Mouse (Mus musculus) ovary, postnatal 36 days (tissue): ENCODE data around the gene Bglap.
"Not testable (repeated sequence)": the region's sequence is repeated elsewhere in the genome, so short reads cannot be mapped to it uniquely, and the experiment has no call there.

ENCODE experiments used
- DNase-seq: peaks from one replicate; pipeline ENCODE4 v3.0.0; 2022; ENCODE audit warnings: low spot score, mixed read lengths

The Bglap gene

GRCm38 (mm10) chr3:88393776-88394375 lies 9.6 kb upstream of the Bglap start:
- no peak for DNase-seq

DNA sequence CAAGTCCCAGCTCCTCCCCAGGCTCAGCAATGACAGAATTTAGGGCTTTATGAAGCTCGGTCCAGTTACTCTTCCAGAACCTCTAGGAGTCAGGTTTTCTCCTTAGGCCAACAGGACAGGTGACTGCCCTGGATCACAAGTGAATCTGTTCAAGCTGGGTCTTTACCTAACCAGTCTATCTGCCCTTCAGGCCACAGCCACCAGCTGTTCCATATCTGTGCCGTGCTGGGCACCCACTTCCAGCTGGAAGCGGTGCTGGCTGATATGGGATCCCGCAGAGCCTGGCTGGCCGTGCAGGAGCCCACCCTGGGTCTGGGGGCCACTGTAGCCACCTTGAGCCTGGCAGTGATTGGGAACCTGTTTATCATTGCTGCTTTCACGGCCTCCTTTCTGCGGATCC lies 1.9 kb downstream of the Bglap start:
- not testable (repeated sequence) for DNase-seq

GRCm38 (mm10) chr3:88381389-88382315 lies 2.6 kb downstream of the Bglap start:
- not testable (repeated sequence) for DNase-seq

GRCm38 (mm10) chr3:88378599-88378998 lies 5.7 kb downstream of the Bglap start, which contains the start of gene Bglap2:
TSS of gene Bglap2 (minus strand) at chr3:88378699.
- peak; percentile 2 for DNase-seq

DNA sequence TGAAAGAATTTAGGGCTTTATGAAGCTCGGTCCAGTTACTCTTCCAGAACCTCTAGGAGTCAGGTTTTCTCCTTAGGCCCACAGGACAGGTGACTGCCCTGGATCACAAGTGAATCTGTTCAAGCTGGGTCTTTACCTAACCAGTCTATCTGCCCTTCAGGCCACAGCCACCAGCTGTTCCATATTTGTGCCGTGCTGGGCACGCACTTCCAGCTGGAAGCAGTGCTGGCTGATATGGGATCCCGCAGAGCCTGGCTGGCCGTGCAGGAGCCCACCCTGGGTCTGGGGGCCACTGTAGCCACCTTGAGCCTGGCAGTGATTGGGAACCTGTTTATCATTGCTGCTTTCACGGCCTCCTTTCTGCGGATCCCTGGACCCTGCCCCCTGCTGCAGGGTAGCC lies 7.6 kb downstream of the Bglap start:
- peak; percentile 1 for DNase-seq

DNA sequence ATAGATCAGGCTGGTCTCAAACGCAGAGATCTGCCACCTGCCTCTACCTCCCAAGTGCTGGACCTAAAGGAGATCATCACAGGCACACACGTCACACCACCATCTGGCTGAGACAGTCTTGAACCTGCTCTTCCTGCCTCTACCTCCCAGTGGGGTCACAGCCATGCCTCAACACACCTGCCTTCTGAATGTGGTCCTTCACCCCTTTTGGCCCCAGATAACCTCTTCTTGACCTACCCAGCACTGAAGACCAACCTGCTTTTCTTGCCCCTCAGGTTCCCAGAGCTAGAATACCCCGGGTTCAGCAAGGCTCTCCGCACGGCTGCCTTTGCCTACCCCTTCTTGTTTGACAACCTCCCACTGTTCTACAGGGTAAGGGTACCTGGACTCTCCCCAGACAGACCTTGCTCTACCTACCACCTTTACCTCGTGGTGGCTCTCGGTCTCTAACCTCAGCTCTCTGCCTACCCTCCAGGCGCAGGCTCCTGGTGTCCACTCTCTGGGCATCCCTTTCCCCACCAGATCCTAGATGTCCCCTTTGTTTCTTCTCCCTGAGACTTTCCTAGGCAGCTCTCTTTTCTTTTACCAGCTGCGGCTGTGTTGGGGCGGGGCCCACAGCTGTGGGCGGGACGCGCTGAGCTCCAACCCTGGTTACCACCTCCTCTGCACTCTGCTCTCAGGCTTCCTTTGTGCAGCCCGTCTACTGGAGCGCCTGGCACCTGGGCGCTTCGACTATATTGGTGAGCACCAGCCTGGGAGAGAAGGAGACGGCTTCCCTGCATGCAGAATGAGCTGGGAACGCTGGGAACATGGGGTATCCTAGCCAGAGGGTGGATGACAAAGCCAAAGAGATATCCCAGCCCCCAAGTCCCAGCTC lies 8.3 kb downstream of the Bglap start:
- DNase-seq = peak; percentile 24

DNA sequence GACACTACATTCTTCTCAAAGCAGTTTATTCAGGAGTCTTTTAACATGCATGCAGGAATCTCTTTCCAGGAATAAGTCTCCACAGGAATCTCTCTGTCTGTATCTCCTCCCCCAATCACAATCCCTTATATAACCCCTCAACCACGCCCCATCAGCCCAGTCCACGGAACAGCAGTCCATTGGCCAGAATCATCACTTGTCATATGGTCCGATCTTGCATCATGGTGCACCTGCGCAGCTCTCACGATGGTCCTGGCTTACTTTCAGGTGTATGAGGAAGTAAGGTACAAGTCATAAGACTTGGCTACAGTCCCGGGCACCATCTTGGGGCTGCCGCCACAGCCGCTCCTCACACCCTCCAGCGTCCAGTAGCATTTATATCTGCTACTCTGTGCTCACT lies 11.6 kb downstream of the Bglap start, which contains the start of gene Bglap3:
Bglap3 (minus strand) TSS at position 101 of the 400 bp plus-strand sequence.
- DNase-seq = not testable (repeated sequence)

DNA sequence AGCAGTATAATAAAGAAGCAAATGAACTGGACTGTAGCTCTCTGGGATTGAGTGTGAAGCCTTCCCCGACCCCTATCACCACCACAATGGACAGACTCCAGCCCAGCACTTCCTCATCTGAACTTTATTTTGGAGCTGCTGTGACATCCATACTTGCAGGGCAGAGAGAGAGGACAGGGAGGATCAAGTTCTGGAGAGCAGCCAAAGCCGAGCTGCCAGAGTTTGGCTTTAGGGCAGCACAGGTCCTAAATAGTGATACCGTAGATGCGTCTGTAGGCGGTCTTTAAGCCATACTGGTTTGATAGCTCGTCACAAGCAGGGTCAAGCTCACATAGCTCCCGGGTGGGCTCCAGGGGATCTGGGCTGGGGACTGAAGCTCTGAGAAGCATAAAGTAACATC lies 15.8 kb downstream of the Bglap start:
- peak; percentile 2 for DNase-seq

- DNase-seq = not testable (repeated sequence)
These were observed 16.7 kb downstream of the Bglap start for GRCm38 (mm10) chr3:88367517-88367916.

DNA sequence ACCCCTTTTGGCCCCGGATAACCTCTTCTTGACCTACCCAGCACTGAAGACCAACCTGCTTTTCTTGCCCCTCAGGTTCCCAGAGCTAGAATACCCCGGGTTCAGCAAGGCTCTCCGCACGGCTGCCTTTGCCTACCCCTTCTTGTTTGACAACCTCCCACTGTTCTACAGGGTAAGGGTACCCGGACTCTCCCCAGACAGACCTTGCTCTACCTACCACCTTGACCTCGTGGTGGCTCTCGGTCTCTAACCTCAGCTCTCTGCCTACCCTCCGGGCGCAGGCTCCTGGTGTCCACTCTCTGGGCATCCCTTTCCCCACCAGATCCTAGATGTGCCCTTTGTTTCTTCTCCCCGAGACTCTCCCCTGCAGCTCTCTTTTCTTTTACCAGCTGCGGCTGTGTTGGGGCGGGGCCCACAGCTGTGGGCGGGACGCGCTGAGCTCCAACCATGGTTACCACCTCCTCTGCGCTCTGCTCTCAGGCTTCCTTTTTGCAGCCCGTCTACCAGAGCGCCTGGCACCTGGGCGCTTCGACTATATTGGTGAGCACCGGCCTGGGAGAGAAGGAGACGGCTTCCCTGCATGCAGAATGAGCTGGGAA lies 17.3 kb downstream of the Bglap start:
- peak; percentile 60 for DNase-seq

DNA sequence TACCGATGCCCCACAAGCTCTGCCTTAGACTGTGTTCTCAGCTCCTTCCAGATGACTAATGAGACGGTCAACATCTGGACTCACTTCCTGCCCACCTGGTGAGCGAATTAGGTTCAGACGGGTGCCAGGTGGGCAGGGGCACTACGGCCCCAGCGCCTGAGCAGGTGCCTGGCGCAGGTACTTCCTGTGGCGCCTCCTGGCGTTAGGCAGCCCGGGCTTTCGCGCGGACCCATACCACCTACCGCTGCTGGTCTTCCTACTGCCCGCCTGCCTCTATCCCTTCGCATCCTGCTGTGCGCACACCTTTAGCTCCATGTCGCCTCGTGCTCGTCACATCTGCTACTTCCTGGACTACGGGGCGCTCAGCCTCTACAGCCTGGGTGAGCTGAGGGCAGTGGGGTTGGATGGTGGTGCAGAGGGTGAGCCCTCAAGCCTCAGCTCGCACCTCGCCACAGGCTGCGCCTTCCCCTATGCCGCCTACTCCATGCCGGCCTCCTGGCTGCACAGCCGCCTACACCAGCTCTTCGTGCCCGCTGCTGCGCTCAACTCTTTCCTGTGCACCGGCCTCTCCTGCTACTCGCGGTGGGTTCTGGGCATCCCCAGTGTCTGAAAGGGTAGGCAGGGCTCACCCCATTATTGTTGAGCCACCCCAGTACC lies 18.4 kb downstream of the Bglap start:
- DNase-seq = peak; percentile 5

- peak; percentile 81 for DNase-seq
These were observed 19.9 kb downstream of the Bglap start, which contains the start of gene Paqr6 for GRCm38 (mm10) chr3:88364337-88364736. TSS of gene Paqr6 (plus strand) at chr3:88364584.

DNA sequence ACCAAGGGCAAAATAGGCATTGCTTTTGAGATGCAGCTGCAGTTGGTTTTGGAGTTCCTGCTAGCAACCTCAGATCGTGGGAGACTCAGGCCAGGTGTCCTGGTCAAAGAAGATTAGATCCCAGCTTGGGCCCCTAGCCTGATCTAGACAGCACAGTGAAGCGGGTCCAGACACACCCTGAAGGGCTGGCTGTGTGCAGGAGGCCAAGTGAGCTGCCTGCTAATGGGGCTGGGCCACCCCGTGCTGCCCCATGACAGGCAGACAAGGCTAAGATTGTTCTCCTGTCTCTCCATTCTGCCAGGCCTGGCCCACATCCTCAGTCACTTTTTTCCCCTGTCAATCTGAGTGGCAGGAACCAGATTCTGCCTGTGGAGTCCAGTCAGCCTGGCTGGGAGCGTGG lies 20.6 kb downstream of the Bglap start:
- DNase-seq = no peak

DNA sequence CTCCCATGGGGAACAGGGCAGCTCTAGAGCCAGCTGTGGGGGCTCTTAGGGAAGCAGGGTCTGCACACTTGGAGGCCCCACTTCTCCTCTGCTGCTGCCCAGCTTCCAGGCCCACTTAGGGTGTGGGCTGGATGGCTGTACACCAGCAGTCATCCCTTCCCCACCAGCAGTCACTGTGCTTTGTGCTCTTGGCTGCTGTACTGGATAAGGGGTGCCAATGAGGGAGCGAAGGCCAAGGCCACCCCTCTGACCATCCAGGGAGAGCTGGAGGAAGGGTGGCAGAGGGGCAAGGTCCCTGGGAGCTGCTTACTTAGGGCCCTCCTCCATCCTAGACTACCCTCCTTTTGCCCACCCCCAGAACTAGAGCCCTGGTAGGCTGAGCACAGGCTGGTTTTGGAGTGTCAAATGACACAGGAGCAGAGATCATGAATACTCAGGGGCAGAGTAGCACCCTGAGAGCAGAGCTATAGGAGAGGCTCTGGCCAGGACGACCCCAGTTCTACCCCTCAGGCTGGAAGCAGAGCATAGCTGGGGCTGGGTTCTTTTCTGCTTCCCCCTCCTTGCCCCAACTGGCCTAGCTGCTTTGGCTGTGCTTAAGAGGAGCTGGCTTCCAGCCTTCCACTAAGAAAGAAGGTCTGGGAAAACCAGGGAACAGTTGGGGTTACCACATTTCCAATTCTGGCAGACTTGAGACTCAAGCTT lies 22.5 kb downstream of the Bglap start:
- no peak for DNase-seq

DNA sequence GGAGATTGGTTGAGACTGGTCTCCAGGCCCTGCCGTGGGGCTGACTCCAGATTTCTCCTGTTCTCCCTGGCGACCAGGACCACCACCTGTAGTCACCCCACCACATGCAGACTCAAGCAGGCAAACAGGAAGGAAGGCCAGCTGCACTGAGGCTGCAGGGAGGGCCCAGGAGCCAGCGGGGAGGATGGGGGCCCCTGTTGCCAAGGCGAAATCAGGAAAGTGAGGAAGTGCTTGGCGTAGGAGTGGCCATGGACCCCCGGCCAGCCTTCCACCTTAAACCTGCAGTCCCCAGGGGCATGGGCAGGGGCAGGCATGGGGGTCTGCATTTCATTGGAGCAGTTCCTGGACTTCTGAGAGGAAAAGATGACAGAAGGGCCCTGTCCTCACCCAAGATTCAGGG lies 23.2 kb downstream of the Bglap start:
- no peak for DNase-seq

- no peak for DNase-seq
These were observed 24.3 kb downstream of the Bglap start for GRCm38 (mm10) chr3:88359989-88360388.

DNA sequence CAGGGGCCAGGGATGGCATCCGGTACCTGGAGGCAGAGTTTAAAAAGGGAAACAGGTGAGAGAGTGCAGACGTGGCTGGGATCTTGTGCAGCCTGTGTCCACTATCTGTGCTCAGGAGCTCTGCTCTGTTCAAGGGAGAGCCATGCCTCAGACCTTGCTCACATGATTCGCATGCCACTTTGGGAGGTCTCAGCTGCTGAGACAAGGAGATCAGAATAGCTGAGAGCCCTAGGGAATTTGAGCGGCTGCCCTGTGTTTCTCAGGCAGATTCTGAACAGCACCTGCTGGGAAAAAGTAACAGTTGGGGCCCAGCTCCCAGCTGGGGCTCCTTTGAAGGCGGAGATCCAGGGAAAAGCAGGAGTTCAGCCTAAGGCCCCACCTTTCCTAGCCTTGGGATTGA lies 24.7 kb downstream of the Bglap start:
- no peak for DNase-seq

DNA sequence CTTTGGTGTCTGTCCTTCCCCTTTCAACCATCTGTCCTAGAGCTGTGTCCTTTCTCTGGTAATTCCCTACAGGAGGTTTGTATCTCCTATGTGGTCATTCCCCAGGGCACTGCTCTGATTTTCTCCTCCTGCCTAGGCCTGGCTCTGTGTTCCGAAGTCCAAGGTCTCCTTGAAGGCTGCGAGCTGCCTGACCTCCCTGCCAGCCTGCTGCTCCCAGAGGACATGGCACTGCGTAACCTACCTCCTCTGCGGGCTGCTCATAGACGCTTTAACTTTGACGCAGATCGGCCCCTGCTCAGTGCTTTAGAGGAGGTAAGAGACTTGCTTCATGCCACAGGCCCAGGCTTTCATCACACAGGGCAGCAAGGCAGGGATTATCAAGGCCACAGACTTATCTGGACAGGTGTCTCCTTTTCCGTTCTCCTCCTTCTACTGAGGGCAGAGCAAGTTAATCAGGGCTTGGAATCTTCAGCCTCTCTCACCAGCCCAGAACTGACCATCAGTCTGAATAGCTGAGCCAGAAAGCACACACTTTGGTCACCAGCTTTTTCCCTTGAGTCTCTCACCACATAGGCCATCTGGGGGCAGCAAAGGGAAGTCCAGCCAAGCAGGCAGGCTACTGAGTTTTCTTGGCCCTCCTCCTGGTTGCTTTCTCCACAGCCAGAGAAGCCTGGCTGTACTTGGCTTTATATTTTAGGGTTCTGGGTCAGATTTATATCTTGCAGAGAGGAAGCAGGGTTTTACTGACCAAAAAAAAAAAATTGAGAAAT lies 29.7 kb downstream of the Bglap start:
- DNase-seq = no peak

DNA sequence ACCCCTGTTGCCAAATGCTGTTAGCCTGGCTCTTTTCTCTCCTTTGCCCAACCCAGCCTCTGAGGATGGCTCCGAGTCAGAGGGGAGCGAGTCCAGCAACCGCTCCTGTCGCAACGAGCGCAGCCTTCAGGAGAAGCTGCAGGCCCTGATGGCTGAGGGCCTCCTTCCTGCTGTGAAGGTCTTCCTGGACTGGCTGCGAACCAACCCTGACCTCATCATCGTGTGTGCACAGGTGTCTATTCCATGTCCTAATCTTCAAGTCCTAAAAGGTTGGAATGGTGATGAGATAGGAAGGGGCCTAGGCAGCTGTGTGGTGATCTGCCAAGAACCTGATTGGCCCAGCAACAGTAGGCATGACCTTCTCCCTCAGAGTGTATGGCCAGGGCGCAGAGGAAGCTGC lies 31.4 kb downstream of the Bglap start:
- DNase-seq = no peak

GRCm38 (mm10) chr3:88350732-88351131 lies 33.5 kb downstream of the Bglap start:
- no peak for DNase-seq
